Mouse (Mus musculus) left cerebral cortex, adult 2 months (tissue): Measurements from ENCODE around the gene Klhl36. TPM values are rescaled to one million over a fixed set of nuclear protein-coding genes. Genes with fewer than 3 reads are reported as not detected.

ENCODE experiments used
- DNase-seq, 2 experiments: peaks; one replicate each; pipeline ENCODE4 v3.0.0; 2021 to 2022; ENCODE audit warnings: low spot score in 2 of 2, mixed read lengths in 1 of 2; ENCODE audit errors: extremely low spot score in 1 of 2
- H3K27ac ChIP-seq: fragments of 200-600 bp; 2 replicates; pipeline ENCODE4 v1.8.1; 2022
- H3K4me3 ChIP-seq: fragments of 200-600 bp; 2 replicates; pipeline ENCODE4 v1.8.1; 2022
- CTCF ChIP-seq: fragments of 200-600 bp; IDR thresholded peaks from 2 replicates; pipeline ENCODE4 v1.8.1; 2022; ENCODE audit warnings: antibody characterized with exemption, mild to moderate bottlenecking, moderate library complexity
- intact Hi-C: fragments of 180-260 bp; cut with DNase I; formaldehyde crosslinking; loops from one replicate; pipeline ENCODE4 v1.15.1; 2025
- total RNA-seq, 2 experiments: library from RNA; stranded (reverse); gene quantifications; 2 replicates each; pipeline ENCODE4 v1.2.3; 2021

Gene Klhl36
- total RNA-seq, 2 experiments from 2014 or later: 7.2 to 8.9 TPM

- Histone ChIP-seq H3K4me3 (no peak overlapping the region), H3K27ac (no peak overlapping the region)
- no peak for DNase-seq
- intact Hi-C loops: no loop called here
- no peak for TF ChIP-seq CTCF
Measured at GRCm38 (mm10) chr8:119854035-119854434, 8.0 kb upstream of the Klhl36 start.

- no peak for DNase-seq
- TF ChIP-seq CTCF: no peak
- no peak overlapping the region for H3K27ac ChIP-seq
- H3K4me3 ChIP-seq: no peak overlapping the region
- intact Hi-C loops: no loop called here
Measured at GRCm38 (mm10) chr8:119855656-119856055, 6.4 kb upstream of the Klhl36 start.

- Histone ChIP-seq H3K27ac (no peak overlapping the region), H3K4me3 (no peak overlapping the region)
- no peak for TF ChIP-seq CTCF
- no peak for DNase-seq
- intact Hi-C loops: no loop called here
Measured at GRCm38 (mm10) chr8:119857767-119858166, 4.3 kb upstream of the Klhl36 start.

GRCm38 (mm10) chr8:119862390-119862734, 296 bp downstream of the Klhl36 start:
- H3K27ac ChIP-seq: peak overlapping the region; percentile 77
- no peak for DNase-seq

GRCm38 (mm10) chr8:119862749-119863148, 683 bp downstream of the Klhl36 start:
- intact Hi-C loops: loop anchor here (2.0 kb wide), 1 partner anchor 64 kb away; no protein-coding TSS in a partner anchor
- DNase-seq: no peak
- Histone ChIP-seq H3K27ac (peak overlapping the region; percentile 77; the same call in 1 of the 2 replicates), H3K4me3 (peak overlapping the region; percentile 97)
- no peak for TF ChIP-seq CTCF

More at GRCm38 (mm10) chr8:119862390-119862734, 296 bp downstream of the Klhl36 start:
- intact Hi-C loops: loop anchor here (2.0 kb wide), 1 partner anchor 64 kb away; no protein-coding TSS in a partner anchor
- no peak for TF ChIP-seq CTCF
- peak overlapping the region; percentile 97 for H3K4me3 ChIP-seq

GRCm38 (mm10) chr8:119869616-119870015, 7.5 kb downstream of the Klhl36 start:
- Histone ChIP-seq H3K27ac (no peak overlapping the region), H3K4me3 (no peak overlapping the region)
- intact Hi-C loops: no loop called here
- DNase-seq: no peak
- TF ChIP-seq CTCF: no peak

GRCm38 (mm10) chr8:119873181-119873580, 11.1 kb downstream of the Klhl36 start:
- intact Hi-C loops: no loop called here
- DNase-seq: no peak
- Histone ChIP-seq H3K27ac (no peak overlapping the region), H3K4me3 (no peak overlapping the region)
- no peak for TF ChIP-seq CTCF

- intact Hi-C loops: no loop called here
Measured at GRCm38 (mm10) chr8:119881301-119881700, 19.2 kb downstream of the Klhl36 start.

GRCm38 (mm10) chr8:119881917-119882316, 19.9 kb downstream of the Klhl36 start:
- intact Hi-C loops: no loop called here
- no peak for TF ChIP-seq CTCF
- H3K27ac ChIP-seq: no peak overlapping the region
- no peak overlapping the region for H3K4me3 ChIP-seq
- DNase-seq: no peak

More at GRCm38 (mm10) chr8:119881301-119881700, 19.2 kb downstream of the Klhl36 start:
- Histone ChIP-seq H3K27ac (no peak overlapping the region), H3K4me3 (no peak overlapping the region)
- DNase-seq: no peak
- no peak for TF ChIP-seq CTCF

GRCm38 (mm10) chr8:119883281-119883680, 21.2 kb downstream of the Klhl36 start:
- intact Hi-C loops: no loop called here
- Histone ChIP-seq H3K27ac (no peak overlapping the region), H3K4me3 (no peak overlapping the region)
- no peak for DNase-seq
- no peak for TF ChIP-seq CTCF

- H3K27ac ChIP-seq: no peak overlapping the region
- TF ChIP-seq CTCF: no peak
- intact Hi-C loops: no loop called here
- no peak for DNase-seq
- no peak overlapping the region for H3K4me3 ChIP-seq
Measured at GRCm38 (mm10) chr8:119885612-119886011, 23.5 kb downstream of the Klhl36 start.

GRCm38 (mm10) chr8:119887130-119887529, 25.1 kb downstream of the Klhl36 start:
- DNase-seq: no peak
- no peak overlapping the region for H3K27ac ChIP-seq
- H3K4me3 ChIP-seq: no peak overlapping the region
- TF ChIP-seq CTCF: peak; percentile 54
- intact Hi-C loops: no loop called here

GRCm38 (mm10) chr8:119888012-119888411, 25.9 kb downstream of the Klhl36 start:
- TF ChIP-seq CTCF: no peak
- H3K27ac ChIP-seq: no peak overlapping the region
- H3K4me3 ChIP-seq: no peak overlapping the region
- intact Hi-C loops: no loop called here
- DNase-seq: no peak
